ENCODE assay signal across 12 mouse cellular contexts in genomic region chr2:69064759-69065158, GRCm38 (mm10).
"Had no signal": no experiment of that assay in that cellular context is flagged by ENCODE, and none has a peak within 500 bp of the region (broad histone marks: within the 10 kb centered on the region; RNA-seq: fewer than 3 reads in every experiment).

No protein-coding gene starts in this region.

- DNase-seq: lung, adult 18-20 months; lung, embryonic 14.5 days; lung, postnatal 10 days; lung, postnatal 4 days; midbrain, embryonic 14.5 days; retina, postnatal 1 day; right cerebral cortex, adult 18-20 months; right cerebral cortex, postnatal 25 days; right cerebral cortex, postnatal 4 days; thymus, adult 2 months; thymus, postnatal 25 days; thymus, postnatal 4 days had no signal
